12 mouse cellular contexts compared by ENCODE assay signal in the genomic region with DNA sequence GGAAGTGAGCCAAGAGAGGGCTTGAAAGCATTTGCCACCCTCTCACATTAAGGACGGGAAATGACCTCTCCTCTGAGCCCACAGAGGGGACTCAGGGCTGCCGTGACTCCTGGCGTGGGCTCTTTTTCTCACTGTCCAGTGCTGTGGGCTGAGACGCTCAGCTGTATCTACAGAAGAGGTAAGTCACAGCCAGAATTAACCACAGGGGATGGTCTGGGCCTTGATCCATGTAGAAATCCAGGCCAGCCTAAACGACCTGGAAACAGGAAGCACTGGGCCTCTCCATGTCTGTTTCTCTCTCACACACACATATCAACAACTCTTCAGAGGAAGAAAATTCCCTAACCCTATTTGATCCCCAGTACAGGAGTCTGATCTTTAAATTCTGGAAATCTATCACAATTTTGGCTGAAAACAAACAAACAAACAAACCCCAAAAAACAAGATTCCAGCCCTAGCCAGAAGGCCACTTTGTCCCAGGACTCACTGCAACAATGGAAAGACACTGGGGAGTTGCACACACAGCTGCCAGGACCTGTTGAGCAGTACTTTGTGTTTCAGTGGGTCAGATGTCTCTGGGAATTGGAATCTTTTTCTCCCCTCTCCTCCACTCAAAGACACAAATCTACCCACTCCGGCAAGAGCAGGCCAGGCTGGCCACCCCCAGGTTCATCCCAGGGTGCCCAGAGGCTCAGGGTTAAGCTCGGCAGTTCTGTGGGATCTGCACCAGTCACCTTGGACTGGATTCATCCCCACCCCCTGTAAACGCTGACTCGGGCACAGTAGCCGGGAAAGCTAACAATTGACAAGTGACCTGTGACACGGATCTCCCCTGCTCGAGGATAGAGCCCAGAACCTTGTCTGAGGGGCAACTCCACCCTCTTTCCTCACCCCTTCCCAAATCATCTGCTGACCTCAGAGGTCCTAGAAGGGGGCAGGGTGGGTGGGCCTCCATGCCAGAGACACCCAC.
A peak's percentile ranks its signal among the peaks of the same experiment; 100 is the strongest.
DNase-seq lines count a peak whose midpoint lies in the region; ATAC-seq lines count a peak whose summit lies in the region.
"Had no signal": no experiment of that assay in that cellular context is flagged by ENCODE, and none has a peak within 500 bp of the region (broad histone marks: within the 10 kb centered on the region; RNA-seq: fewer than 3 reads in every experiment).

No protein-coding gene starts in this region.

- no peak overlapping the region for H3K4me2 ChIP-seq in forebrain, embryonic 14.5 days (ENCODE audit: low read length)
- H3K4me2 ChIP-seq in kidney, embryonic 16.5 days (replicated peaks; ENCODE audit: low read depth, low read length), result no peak overlapping the region
- no peak overlapping the region for H3K4me2 ChIP-seq in heart, embryonic 14.5 days (ENCODE audit: low read length)
- H3K4me2 ChIP-seq: embryonic facial prominence, embryonic 15.5 days had no signal

- H3K36me3 ChIP-seq in forebrain, embryonic 10.5 days (replicated peaks), result no peaks in the 10 kb centered on the region
- H3K36me3 ChIP-seq in forebrain, embryonic 14.5 days (ENCODE audit: control insufficient read depth, insufficient read depth, low read length), result no peaks in the 10 kb centered on the region
- H3K36me3 ChIP-seq in kidney, embryonic 16.5 days (ENCODE audit: insufficient read depth, low read length), result no peaks in the 10 kb centered on the region
- H3K36me3 ChIP-seq in embryonic facial prominence, embryonic 10.5 days (replicated peaks), result no peaks in the 10 kb centered on the region
- no peaks in the 10 kb centered on the region for H3K36me3 ChIP-seq in heart, embryonic 14.5 days (ENCODE audit: control insufficient read depth, insufficient read depth, low read length)
- H3K36me3 ChIP-seq: embryonic facial prominence, embryonic 15.5 days had no signal

- intact Hi-C loops in left cerebral cortex, postnatal 10 days (cut with DNase I), result loop anchor here (5.0 kb wide), 1 partner anchor 154 kb away; no protein-coding TSS in a partner anchor

- no peak for ATAC-seq in forebrain, embryonic 14.5 days
- no peak for ATAC-seq in kidney, embryonic 16.5 days (ENCODE audit: low FRiP score, low TSS enrichment)
- no peak for ATAC-seq in heart, embryonic 14.5 days (ENCODE audit: insufficient number of reproducible peaks, insufficient read depth, low FRiP score, low read depth)

- peaks cover 42% of the 10 kb centered on the region for H3K4me1 ChIP-seq in forebrain, embryonic 10.5 days
- peaks cover 14% of the 10 kb centered on the region for H3K4me1 ChIP-seq in forebrain, embryonic 14.5 days (ENCODE audit: control insufficient read depth, insufficient read depth, low read length)
- peaks cover 26% of the 10 kb centered on the region; the same call in 1 of the 2 replicates for H3K4me1 ChIP-seq in kidney, embryonic 16.5 days (ENCODE audit: insufficient read depth, low read length)
- H3K4me1 ChIP-seq in embryonic facial prominence, embryonic 10.5 days, result peaks cover 41% of the 10 kb centered on the region
- peaks cover 29 to 53% of the 10 kb centered on the region in 2 experiments for H3K4me1 ChIP-seq in heart, embryonic 14.5 days (ENCODE audit: control insufficient read depth in 2 of 2, insufficient read depth in 2 of 2, low read length in 2 of 2)

- no peaks in the 10 kb centered on the region for H3K27me3 ChIP-seq in forebrain, embryonic 10.5 days (ENCODE audit: poor library complexity, severe bottlenecking)
- H3K27me3 ChIP-seq in forebrain, embryonic 14.5 days (replicated peaks; ENCODE audit: control insufficient read depth, insufficient read depth, low read length), result no peaks in the 10 kb centered on the region
- H3K27me3 ChIP-seq in kidney, embryonic 16.5 days (ENCODE audit: insufficient read depth, low read length), result no peaks in the 10 kb centered on the region
- H3K27me3 ChIP-seq in embryonic facial prominence, embryonic 10.5 days (replicated peaks; ENCODE audit: low read depth, poor library complexity, severe bottlenecking), result no peaks in the 10 kb centered on the region
- no peaks in the 10 kb centered on the region for H3K27me3 ChIP-seq in heart, embryonic 14.5 days (ENCODE audit: control insufficient read depth, insufficient read depth, low read length)
- H3K27me3 ChIP-seq: embryonic facial prominence, embryonic 15.5 days had no signal

- H3K9ac ChIP-seq in forebrain, embryonic 14.5 days (ENCODE audit: low read length), result no peak overlapping the region
- H3K9ac ChIP-seq in kidney, embryonic 16.5 days (replicated peaks; ENCODE audit: low read length), result no peak overlapping the region; the same call in 1 of the 2 replicates
- H3K9ac ChIP-seq in heart, embryonic 14.5 days (ENCODE audit: low read length), result peak overlapping the region; percentile 43; the same call in 1 of the 2 replicates
- H3K9ac ChIP-seq: embryonic facial prominence, embryonic 15.5 days had no signal

- no peak overlapping the region for H3K4me3 ChIP-seq in forebrain, embryonic 10.5 days
- no peak overlapping the region for H3K4me3 ChIP-seq in forebrain, embryonic 14.5 days (ENCODE audit: low read depth, low read length)
- H3K4me3 ChIP-seq in kidney, embryonic 16.5 days (ENCODE audit: low read length), result no peak overlapping the region
- no peak overlapping the region for H3K4me3 ChIP-seq in embryonic facial prominence, embryonic 10.5 days
- no peak overlapping the region for H3K4me3 ChIP-seq in heart, embryonic 14.5 days (ENCODE audit: control insufficient read depth in 1 of 2, insufficient read depth in 1 of 2, low read depth in 1 of 2, low read length in 2 of 2)
- H3K4me3 ChIP-seq: embryonic facial prominence, embryonic 15.5 days had no signal

- peak overlapping the region; percentile 25; the same call in 1 of the 2 replicates for H3K27ac ChIP-seq in forebrain, embryonic 10.5 days
- no peak overlapping the region for H3K27ac ChIP-seq in forebrain, embryonic 14.5 days (ENCODE audit: low read depth, low read length)
- H3K27ac ChIP-seq in kidney, embryonic 16.5 days (ENCODE audit: low read length), result peak overlapping the region; percentile 35; the same call in 1 of the 2 replicates
- H3K27ac ChIP-seq in embryonic facial prominence, embryonic 10.5 days (replicated peaks), result peak overlapping the region; percentile 24; the same call in 1 of the 2 replicates
- H3K27ac ChIP-seq in heart, embryonic 14.5 days (replicated peaks in 1 of 2; ENCODE audit: control insufficient read depth in 1 of 2, insufficient read depth in 1 of 2, low read depth in 2 of 2, low read length in 2 of 2), result peak overlapping the region; percentile 53 to 63
- H3K27ac ChIP-seq: embryonic facial prominence, embryonic 15.5 days had no signal

- no peak for DNase-seq in forebrain, embryonic 10.5 days (ENCODE audit: extremely low spot score, low spot score)
- DNase-seq in forebrain, embryonic 14.5 days (ENCODE audit: low spot score), result no peak
- DNase-seq in kidney, adult 8-10 months, result no peak
- DNase-seq in embryonic facial prominence, embryonic 10.5 days (ENCODE audit: low spot score), result no peak
- DNase-seq in c-Kit-positive CD71-positive TER-119-positive erythroid progenitor cells, embryonic 14.5 days (ENCODE audit: low spot score), result no peak
- no peak for DNase-seq in left cerebral cortex, postnatal 10 days (ENCODE audit: extremely low spot score in 1 of 2, low spot score in 2 of 2)
- DNase-seq: adrenal gland, postnatal 25 days; cerebellum, adult 9-10 months; kidney, postnatal 14 days had no signal

- H3K9me3 ChIP-seq in forebrain, embryonic 10.5 days, result no peaks in the 10 kb centered on the region
- H3K9me3 ChIP-seq in forebrain, embryonic 14.5 days (replicated peaks; ENCODE audit: control insufficient read depth, low read length), result no peaks in the 10 kb centered on the region
- H3K9me3 ChIP-seq in kidney, embryonic 16.5 days (ENCODE audit: low read length), result no peaks in the 10 kb centered on the region
- H3K9me3 ChIP-seq in embryonic facial prominence, embryonic 10.5 days, result no peaks in the 10 kb centered on the region
- no peaks in the 10 kb centered on the region for H3K9me3 ChIP-seq in heart, embryonic 14.5 days (ENCODE audit: control insufficient read depth, low read length)
- H3K9me3 ChIP-seq: embryonic facial prominence, embryonic 15.5 days had no signal

- 48% methylated on average over 12 of the region's 12 CpGs for WGBS in forebrain, embryonic 10.5 days
- 54% methylated on average over 12 of the region's 12 CpGs for WGBS in forebrain, embryonic 14.5 days
- 36% methylated on average over 12 of the region's 12 CpGs for WGBS in kidney, embryonic 16.5 days
- 43% methylated on average over 12 of the region's 12 CpGs for WGBS in embryonic facial prominence, embryonic 10.5 days
- WGBS in heart, embryonic 14.5 days, result 33% methylated on average over 12 of the region's 12 CpGs
